Mouse (Mus musculus) WW6 (cell line): ENCODE data around the gene Bicd2.

Experiments
- DNase-seq: peaks from one replicate; pipeline ENCODE4 v3.0.0-alpha.2; 2013; ENCODE audit warnings: low read depth, low spot score

The Bicd2 gene

DNA sequence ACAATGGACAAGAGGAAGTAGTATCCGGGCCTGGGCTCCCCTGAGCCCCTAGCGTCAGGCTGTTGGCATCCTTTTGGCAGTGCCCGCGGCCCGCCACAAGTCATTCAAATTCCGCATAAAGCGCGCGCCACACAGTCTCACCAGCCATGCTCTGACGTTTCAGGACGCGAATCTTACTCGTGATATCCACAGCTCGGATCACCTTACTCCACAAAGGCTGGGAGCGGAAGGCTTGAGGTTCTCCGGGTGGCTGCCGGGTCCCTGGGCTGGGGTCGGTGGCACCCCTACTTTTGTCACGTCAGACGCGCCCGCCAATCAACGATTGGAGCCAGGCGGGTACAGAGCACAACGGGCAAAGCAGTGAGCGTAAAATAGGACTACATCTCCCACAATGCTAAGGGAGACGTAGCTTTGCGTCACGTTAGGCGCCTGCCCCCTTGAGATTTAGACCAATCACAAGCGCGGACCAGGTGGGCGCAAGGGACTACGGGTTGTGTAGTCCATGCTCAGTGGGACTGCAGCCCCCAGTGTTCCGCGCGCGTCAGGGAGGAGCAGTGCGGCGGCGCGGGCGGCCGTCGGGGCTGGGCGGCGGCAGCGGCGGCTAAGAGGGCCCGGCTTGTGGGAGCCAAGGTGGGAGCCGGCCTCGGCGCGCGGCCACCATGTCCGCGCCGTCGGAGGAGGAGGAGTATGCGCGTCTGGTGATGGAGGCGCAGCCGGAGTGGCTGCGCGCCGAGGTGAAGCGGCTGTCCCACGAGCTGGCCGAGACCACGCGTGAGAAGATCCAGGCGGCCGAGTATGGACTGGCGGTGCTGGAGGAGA lies at the start of gene Bicd2:
Gene Bicd2 (plus strand): TSS at position 574 of the 819 bp plus-strand sequence.
- DNase-seq = peak; percentile 86

DNA sequence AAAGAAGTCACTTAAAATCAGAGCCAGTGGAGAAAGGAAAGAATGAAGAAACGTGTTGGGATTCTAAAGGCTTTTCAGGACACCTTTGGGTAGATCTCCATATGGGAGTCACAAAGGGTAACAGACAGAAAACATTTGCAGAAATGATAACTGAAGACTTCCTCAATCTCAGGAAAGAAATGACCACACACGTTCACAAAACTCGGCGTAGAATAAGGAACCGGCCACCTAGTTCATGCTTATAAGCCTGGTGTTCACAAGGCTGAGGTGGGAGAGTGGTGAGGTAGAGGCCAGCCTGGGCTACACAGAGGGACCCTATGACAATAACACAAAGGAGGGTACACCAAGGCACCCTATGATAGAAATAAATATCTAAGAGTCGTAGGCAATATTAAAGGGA lies 49.4 kb upstream of the Bicd2 start:
- DNase-seq = no peak

DNA sequence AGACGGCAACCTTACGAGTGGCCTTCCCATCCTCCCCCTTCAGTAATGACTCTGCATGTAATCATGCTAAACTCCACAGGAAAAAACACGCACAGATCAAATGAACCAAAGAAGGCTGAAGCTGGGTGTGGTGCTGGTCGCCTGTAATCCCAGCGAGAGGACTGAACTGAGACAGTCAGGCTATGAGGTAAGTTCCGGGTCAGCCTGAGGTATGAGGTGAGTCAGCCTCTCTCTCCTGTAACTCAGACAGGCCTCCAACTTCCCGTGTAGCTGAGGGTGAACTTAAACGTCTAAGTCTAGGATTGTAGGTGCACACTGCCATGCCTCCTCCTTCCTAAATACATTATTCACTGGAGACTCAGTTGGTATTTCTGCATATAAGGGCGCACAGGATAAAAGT lies 47.3 kb upstream of the Bicd2 start:
- DNase-seq = no peak

GRCm38 (mm10) chr13:49296270-49296669 lies 45.1 kb upstream of the Bicd2 start:
- no peak for DNase-seq

DNA sequence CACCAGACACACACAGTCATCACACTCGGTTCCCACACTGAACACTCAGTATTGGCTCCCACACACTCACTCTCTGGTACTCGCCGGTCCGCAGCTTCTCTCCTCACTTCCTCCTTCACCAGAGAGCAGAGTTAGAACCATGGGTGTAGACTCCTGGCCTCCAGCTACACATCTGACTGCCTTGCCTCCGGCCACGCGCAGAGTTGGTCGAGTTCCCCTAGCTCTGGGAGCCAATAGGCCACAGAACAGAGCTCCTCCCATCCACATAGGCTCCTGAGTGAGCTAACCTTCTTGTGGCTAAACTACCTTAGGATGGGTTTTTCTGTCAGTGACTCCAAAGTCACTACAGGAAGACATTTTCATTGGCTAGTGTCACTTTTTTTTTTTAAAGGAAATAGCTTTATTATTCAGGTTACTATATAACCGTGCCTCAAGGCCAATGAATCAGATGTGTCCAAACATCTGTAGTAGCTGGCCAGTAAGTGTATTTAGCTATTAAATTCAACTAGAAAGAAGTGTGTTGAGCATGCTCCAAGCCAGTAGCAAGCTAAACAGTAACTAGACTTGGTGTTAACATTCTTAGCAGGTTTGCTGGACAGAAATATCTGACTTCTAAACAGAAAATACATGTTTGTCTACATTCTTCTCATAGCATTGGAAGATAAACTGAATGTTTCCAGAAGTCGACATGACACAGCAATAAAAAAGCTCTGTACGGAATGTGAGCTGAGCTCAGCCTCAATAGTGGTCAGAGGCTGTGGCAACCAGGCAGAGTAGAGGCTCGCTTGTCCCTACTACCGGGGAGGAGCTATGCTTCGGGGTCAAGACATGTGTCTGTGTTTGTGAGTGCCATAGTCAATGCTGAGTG lies 42.6 kb upstream of the Bicd2 start:
- DNase-seq = no peak

DNA sequence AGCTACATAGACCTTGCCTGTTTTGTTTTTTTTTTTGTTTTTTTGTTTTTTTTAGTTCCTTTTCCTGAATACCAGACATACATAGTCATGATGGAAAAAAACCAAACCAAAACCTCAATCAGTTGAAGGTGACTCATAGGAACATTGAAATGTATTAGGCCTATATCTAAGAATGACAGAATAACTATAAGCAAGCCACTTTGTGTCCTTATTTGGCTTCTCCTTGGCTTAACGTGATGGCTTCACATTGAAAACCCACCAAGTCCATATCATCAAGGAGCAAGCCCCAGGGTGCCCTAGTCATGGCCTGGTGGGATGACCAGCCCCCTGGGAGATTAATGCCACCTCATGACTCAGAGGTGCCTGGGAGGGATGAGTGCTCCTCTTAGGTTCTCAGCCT lies 40.6 kb upstream of the Bicd2 start:
- DNase-seq = no peak

GRCm38 (mm10) chr13:49306771-49307310 lies 34.5 kb upstream of the Bicd2 start:
- DNase-seq = no peak

- no peak for DNase-seq
Observed at GRCm38 (mm10) chr13:49307311-49307969, 33.9 kb upstream of the Bicd2 start.

GRCm38 (mm10) chr13:49308206-49308605 lies 33.2 kb upstream of the Bicd2 start:
- DNase-seq = no peak

DNA sequence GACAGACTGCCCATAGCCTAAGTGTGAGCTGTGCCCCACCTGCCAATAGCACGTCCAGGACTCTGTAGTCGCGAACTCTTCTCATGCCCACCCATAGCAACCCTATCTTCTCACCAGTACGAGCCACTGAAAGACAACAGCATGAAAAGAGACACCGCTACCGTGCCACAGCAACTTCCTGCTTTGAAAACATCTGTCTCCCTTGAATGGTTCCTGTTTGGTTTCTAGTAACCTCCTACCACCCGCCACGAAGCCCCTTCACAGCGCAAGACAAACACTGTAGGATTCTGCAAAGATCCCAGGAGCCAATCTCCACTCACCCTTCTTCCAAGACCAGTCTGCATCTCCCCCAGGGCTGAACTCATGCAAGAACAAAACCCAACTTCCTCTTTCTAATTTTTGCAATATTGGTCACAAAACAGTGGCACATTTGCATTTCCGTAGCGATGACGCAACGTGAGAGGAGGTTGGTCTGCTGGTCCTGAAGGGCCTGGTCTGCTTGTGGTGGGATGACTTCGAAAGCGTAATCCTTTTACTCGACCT lies 32.5 kb upstream of the Bicd2 start:
- no peak for DNase-seq

- DNase-seq = no peak
Observed at GRCm38 (mm10) chr13:49309501-49309900, 31.9 kb upstream of the Bicd2 start.

DNA sequence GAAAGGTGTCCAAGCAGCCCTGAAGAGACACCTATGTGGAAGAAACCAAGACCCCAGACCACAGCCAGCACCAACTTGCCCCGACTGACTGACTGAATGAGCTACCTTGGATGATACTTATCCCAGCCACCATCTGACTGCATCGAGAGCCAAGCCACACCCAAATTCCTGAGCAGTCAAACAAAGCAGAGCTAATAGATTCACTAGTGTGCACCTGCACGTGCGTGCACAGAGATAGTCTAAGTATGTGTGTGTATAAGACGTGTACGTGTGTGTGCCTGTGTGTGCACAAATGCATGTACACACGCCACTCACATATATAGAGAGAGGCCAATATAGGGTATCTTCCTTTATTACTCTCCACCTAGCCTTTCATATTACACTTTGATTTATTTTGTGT lies 29.7 kb upstream of the Bicd2 start:
- DNase-seq = no peak

DNA sequence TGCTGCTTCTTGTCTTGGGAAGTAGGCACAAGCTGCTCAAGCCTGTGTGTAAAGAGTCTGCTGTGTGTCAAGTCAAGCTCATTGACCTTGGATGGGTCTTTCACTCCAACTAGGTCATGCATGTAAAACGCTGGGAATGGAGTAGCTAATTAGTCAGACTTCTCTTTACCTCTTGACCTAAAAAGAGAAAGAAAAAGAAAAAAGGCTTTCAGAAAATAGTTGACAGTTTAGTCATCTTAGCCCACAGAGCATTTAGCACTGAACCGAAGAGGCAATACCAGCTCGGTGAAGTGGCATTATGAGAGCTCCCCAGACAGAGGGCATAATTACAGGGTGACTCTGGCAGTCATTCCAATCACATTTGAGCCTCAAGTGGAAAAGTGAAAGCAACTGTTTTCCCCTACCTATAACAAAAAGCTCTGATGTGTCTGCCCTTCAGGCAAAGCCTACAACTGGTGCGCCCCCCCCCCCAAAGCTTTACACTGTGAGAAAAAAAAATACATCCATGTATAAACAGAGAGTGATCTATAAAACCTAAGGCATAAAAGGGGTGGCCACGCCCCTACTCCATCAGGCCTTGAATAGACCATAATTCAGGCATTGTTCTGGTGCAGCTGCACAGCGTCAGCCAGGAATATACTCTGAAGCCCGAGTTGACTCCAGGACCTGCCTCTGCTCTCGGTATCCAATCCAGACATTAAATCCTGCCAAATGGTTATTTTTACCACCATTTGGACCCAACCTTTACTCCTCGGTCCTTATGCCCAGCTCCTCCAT lies 24.8 kb upstream of the Bicd2 start:
- DNase-seq = no peak

GRCm38 (mm10) chr13:49317508-49317907 lies 23.9 kb upstream of the Bicd2 start:
- DNase-seq = no peak

DNA sequence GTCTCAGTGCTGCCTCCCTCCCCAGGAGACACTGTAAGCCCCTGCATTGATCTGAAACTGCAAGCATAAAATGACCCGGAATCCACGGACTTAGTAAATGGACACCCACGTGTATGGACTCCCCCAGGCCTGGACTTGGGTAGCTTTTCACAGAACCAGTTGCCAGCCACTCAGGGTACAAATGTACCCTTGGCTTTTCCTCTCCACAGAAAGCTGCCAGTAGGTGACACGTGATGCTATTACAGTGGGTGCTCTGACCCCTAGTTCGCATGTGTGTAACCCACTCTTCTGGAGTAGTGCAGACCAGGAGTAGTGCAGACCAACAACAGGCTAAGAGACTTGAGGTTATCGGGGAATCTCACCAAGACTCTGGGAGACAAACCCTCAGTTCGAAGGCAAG lies 23.5 kb upstream of the Bicd2 start:
- no peak for DNase-seq

- DNase-seq = no peak
Observed at GRCm38 (mm10) chr13:49320040-49320439, 21.3 kb upstream of the Bicd2 start, which contains the start of gene Fgd3. Fgd3 (minus strand) TSS chr13:49320311.

DNA sequence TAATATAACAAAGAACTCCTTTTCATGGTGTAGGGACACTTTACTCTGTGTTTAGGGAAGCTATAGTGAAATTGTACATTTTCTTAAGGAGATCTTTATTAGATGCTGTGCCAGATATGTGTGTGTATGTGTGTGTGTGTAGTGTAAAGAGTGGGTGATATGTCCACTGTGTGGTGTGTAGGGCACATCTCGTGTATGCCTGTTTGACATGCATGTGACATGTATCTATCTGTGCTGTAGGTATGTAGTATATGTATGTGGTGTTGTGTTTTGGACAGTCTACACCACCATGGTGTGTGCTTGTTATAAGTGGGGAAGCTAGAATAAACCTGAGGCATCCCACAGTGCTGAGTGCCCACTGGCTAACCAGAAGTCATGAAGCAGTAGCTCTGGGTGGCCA lies 20.9 kb upstream of the Bicd2 start:
- no peak for DNase-seq

- DNase-seq = no peak
Observed at GRCm38 (mm10) chr13:49321452-49321851, 19.9 kb upstream of the Bicd2 start.

DNA sequence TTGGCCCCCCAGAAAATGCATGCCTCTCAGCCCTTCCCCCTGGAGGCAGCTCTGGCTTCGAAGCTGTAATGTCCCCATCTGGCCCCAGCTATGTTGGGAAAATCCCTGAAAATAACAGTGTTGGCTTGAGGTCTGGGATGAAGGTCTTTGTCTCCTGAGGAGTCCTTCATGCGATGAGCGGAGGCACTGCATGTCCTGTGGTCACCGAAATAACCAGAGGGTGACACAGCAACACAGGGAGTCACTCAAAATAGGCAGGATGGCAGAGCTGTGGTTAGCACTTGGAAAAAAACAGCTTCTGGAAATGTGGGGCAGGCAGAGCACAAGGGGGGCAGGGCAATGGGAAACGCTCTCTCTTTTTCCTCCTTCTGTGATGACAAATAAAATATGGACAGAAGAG lies 19.2 kb upstream of the Bicd2 start:
- DNase-seq = no peak

DNA sequence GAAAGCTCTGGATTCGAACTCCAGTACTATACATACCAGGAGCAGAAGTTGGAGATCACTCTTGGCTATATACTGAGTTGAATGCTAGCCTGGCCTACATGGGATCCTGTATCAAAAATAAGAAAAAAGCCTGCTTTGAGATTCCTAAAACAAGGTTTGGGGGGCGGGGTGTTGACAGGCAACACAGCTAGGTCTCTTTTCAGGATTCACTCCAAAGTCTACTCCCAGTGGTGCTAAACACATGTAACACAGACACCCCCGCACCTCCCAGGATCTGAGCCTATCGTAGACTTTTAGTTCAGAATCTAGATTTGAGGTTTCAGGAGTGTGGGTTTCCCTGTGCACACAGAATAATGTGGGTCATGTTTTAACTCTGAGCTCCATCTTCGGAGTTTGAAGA lies 18.6 kb upstream of the Bicd2 start:
- no peak for DNase-seq

DNA sequence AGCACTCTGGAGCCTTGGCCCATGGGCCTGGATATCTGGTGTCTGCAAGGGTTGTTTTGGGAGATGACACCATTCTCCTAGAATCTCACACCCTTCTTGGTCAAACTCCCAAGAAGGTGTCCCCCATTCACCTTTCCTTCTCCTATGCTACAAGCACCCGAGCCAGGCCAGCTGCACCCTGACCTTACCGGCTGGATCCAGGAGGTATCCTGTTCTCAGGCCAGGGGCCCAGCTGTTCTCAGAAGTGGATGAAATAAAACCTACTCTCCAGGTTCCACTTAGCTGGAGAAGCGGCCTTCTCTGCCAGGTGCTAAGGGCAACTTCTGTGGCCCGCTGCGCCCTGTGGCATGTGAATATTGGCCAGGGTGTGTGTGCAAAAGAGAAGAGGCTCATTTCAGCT lies 16.5 kb upstream of the Bicd2 start:
- no peak for DNase-seq
